Mouse (Mus musculus) limb, embryonic 13.5 days (tissue): Measurements from ENCODE around the gene Ttll13. TPM values are rescaled to one million over a fixed set of nuclear protein-coding genes. Genes with fewer than 3 reads are reported as not detected.

ENCODE experiments used
- ATAC-seq: fragments of 200-750 bp; cut with Nextera tagmentation; 2 replicates; pipeline ENCODE4 v1.8.0; 2017; ENCODE audit warnings: low read depth, moderate number of reproducible peaks, moderate TSS enrichment; ENCODE audit not compliant: low FRiP score
- H3K27ac ChIP-seq: fragments of 300-500 bp; sonication (generic); 2 replicates; pipeline ENCODE4 v1.5.1; 2015; ENCODE audit warnings: inconsistent platforms, mild to moderate bottlenecking, moderate library complexity
- H3K27me3 ChIP-seq: fragments of 300-500 bp; sonication (generic); 2 replicates; pipeline ENCODE4 v1.6.1; 2015; ENCODE audit warnings: mild to moderate bottlenecking, inconsistent platforms
- H3K36me3 ChIP-seq: fragments of 300-500 bp; sonication (generic); 2 replicates; pipeline ENCODE4 v1.6.1; 2015; ENCODE audit warnings: inconsistent platforms, mild to moderate bottlenecking, moderate library complexity
- H3K4me1 ChIP-seq: fragments of 300-500 bp; sonication (generic); 2 replicates; pipeline ENCODE4 v1.6.1; 2015; ENCODE audit warnings: inconsistent platforms
- H3K4me2 ChIP-seq: fragments of 300-500 bp; sonication (generic); replicated peaks from 2 replicates; pipeline ENCODE4 v1.6.1; 2015; ENCODE audit warnings: inconsistent platforms, mild to moderate bottlenecking, moderate library complexity
- H3K4me3 ChIP-seq: fragments of 300-500 bp; sonication (generic); 2 replicates; pipeline ENCODE4 v1.5.1; 2015; ENCODE audit warnings: moderate library complexity, mild to moderate bottlenecking, inconsistent platforms
- H3K9ac ChIP-seq: fragments of 300-500 bp; sonication (generic); 2 replicates; pipeline ENCODE4 v1.6.1; 2015; ENCODE audit warnings: mild to moderate bottlenecking, inconsistent platforms
- H3K9me3 ChIP-seq: fragments of 300-500 bp; sonication (generic); 2 replicates; pipeline ENCODE4 v1.6.1; 2016; ENCODE audit warnings: inconsistent platforms
- WGBS: fragments of 180-500 bp; shearing (Covaris S2); methylation state at CpG from one replicate; pipeline ENCODE4 v1.1.7; 2015; 5-methylcytosine and 5-hydroxymethylcytosine counted together
- polyA plus RNA-seq: library from polyadenylated mRNA; unstranded; fragments of >200 nt; fragmentation: Nextera tagmentation; extraction: Ambion mirVana; gene quantifications from 2 replicates; pipeline ENCODE4 v1.2.1, GENCODE M21; 2015

The Ttll13 gene
- polyA plus RNA-seq, 1 experiment from 2014 or later = 1.3 TPM

- WGBS = 83% methylated on average over 8 of the region's 8 CpGs
- H3K9me3 ChIP-seq = no peaks in the 10 kb centered on the region
These were observed 29.6 kb upstream of the Ttll13 start for GRCm38 (mm10) chr7:80216566-80216965.

GRCm38 (mm10) chr7:80218666-80219065 lies 27.5 kb upstream of the Ttll13 start:
- no peak for ATAC-seq

More at GRCm38 (mm10) chr7:80216566-80216965, 29.6 kb upstream of the Ttll13 start:
- H3K4me1 ChIP-seq = peaks cover 5% of the 10 kb centered on the region; the same call in 1 of the 2 replicates
- H3K27ac ChIP-seq = no peak overlapping the region
- H3K4me3 ChIP-seq = no peak overlapping the region
- no peaks in the 10 kb centered on the region for H3K27me3 ChIP-seq
- ATAC-seq = 0 out of 2 replicates have a peak, but pooled peaks have one; percentile 37
- H3K9ac ChIP-seq = no peak overlapping the region
- H3K36me3 ChIP-seq = peaks cover 81% of the 10 kb centered on the region
- no peak overlapping the region for H3K4me2 ChIP-seq

DNA sequence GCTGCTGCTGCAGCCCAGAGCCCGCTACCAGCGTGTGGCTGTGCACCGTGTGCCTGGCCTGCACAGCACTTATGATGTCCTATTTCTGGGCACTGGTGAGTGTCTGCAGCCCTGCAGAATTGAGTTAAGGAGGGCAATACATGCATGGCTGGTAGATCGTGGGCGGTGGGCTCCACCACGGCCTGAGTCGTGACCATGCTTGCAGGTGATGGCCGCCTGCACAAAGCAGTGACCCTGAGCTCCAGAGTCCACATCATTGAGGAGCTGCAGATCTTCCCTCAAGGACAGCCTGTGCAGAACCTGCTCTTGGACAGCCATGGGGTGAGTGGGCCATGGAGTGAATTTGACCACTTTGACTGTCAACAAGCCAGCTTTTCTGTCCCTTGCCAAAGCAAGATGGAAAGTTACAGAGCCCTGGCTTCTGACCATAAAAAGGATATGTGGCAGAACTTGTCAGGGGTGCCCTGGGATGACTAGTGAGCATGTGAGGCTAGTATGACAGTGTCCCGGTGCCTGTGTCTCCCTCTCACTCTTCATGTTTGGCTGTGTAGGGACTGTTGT lies 25.9 kb upstream of the Ttll13 start:
- H3K4me2 ChIP-seq = no peak overlapping the region
- ATAC-seq = no peak
- H3K4me3 ChIP-seq = no peak overlapping the region
- H3K36me3 ChIP-seq = peaks cover 92% of the 10 kb centered on the region
- no peak overlapping the region for H3K9ac ChIP-seq
- WGBS = 97% methylated on average over 9 of the region's 9 CpGs
- no peaks in the 10 kb centered on the region for H3K9me3 ChIP-seq
- no peaks in the 10 kb centered on the region for H3K27me3 ChIP-seq
- H3K27ac ChIP-seq = no peak overlapping the region
- no peaks in the 10 kb centered on the region for H3K4me1 ChIP-seq

More at GRCm38 (mm10) chr7:80218666-80219065, 27.5 kb upstream of the Ttll13 start:
- Histone ChIP-seq H3K4me1 (peaks cover 5% of the 10 kb centered on the region; the same call in 1 of the 2 replicates), H3K27me3 (no peaks in the 10 kb centered on the region), H3K36me3 (peaks cover 84% of the 10 kb centered on the region), H3K4me2 (no peak overlapping the region), H3K27ac (no peak overlapping the region), H3K9ac (no peak overlapping the region), H3K4me3 (no peak overlapping the region), H3K9me3 (no peaks in the 10 kb centered on the region)
- 93% methylated on average over 9 of the region's 9 CpGs for WGBS

DNA sequence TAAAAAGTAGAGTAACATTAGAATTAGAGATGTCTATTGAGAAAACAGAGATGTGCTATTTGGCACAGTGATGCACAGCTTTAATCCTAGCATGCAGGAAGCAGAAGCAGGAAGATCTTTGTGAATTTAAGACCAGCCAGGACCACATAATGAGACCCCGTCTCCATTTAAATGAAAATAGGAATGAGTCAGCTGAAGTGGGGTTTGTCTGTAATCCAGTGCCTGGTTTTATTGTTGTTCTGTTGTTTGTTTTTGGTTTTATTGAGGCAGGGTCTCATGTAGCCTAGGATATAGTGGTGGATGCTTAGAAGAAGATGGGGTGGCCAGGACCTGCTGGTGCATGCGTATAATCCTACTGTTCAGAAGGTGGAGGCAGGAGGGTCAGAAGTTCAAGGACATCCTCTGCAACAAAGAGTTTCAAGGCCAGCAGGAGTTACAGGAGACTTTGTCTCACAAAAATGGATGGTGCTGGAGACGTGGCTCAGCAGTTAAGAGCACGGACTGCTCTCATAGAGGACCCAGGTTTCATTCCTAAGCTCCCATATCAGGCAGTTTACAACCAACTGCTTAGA lies 24.9 kb upstream of the Ttll13 start:
- ATAC-seq = no peak
- H3K4me2 ChIP-seq = no peak overlapping the region
- no peaks in the 10 kb centered on the region for H3K9me3 ChIP-seq
- no peak overlapping the region for H3K27ac ChIP-seq
- H3K4me3 ChIP-seq = no peak overlapping the region
- peaks cover 89% of the 10 kb centered on the region for H3K36me3 ChIP-seq
- H3K9ac ChIP-seq = no peak overlapping the region
- no peaks in the 10 kb centered on the region for H3K4me1 ChIP-seq
- 91% methylated on average over 4 of the region's 4 CpGs for whole genome bisulfite sequencing
- no peaks in the 10 kb centered on the region for H3K27me3 ChIP-seq

DNA sequence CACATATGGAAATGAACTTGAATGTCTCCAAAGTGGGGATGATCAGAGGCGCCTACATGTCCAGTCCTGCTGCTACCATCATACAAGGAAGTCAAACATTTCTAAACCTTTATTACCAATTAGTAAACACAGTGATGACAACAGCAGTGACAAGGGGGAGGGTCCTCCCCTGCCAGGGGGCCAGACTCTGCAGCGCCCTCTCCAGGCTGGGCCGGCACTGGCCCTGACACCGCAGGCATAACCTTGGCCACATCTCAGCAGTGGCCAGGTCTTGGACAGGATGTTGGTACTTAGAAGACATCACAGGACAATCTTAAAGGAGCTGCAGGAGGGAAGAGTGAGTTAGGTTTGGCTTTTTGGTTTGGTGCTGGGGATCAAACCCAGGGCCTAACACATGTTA lies 19.1 kb upstream of the Ttll13 start:
- Histone ChIP-seq H3K4me1 (peaks cover 11% of the 10 kb centered on the region), H3K9me3 (no peaks in the 10 kb centered on the region), H3K9ac (no peak overlapping the region), H3K36me3 (peaks cover 58% of the 10 kb centered on the region), H3K27ac (no peak overlapping the region), H3K4me3 (no peak overlapping the region), H3K27me3 (peaks cover 3% of the 10 kb centered on the region; the same call in 1 of the 2 replicates), H3K4me2 (no peak overlapping the region)
- 95% methylated on average over 4 of the region's 4 CpGs for WGBS
- no peak for ATAC-seq

GRCm38 (mm10) chr7:80230196-80230595 lies 16.0 kb upstream of the Ttll13 start:
- peaks cover 3% of the 10 kb centered on the region; the same call in 1 of the 2 replicates for H3K27me3 ChIP-seq
- H3K4me3 ChIP-seq = no peak overlapping the region
- WGBS = 58% methylated on average over 6 of the region's 6 CpGs
- no peak overlapping the region for H3K9ac ChIP-seq
- no peaks in the 10 kb centered on the region for H3K9me3 ChIP-seq
- peaks cover 32% of the 10 kb centered on the region for H3K36me3 ChIP-seq
- peaks cover 21% of the 10 kb centered on the region for H3K4me1 ChIP-seq
- no peak overlapping the region for H3K4me2 ChIP-seq
- H3K27ac ChIP-seq = no peak overlapping the region
- no peak for ATAC-seq

GRCm38 (mm10) chr7:80231971-80232488 lies 14.1 kb upstream of the Ttll13 start:
- peak overlapping the region; percentile 91 for H3K4me2 ChIP-seq
- peak overlapping the region; percentile 69 for H3K4me3 ChIP-seq
- no peak overlapping the region; the same call in 1 of the 2 replicates for H3K27ac ChIP-seq
- H3K9ac ChIP-seq = peak overlapping the region; percentile 74
- H3K36me3 ChIP-seq = peaks cover 22% of the 10 kb centered on the region
- peaks cover 25% of the 10 kb centered on the region for H3K4me1 ChIP-seq
- H3K9me3 ChIP-seq = no peaks in the 10 kb centered on the region
- WGBS = 1% methylated on average over 29 of the region's 29 CpGs
- peaks cover 3% of the 10 kb centered on the region; the same call in 1 of the 2 replicates for H3K27me3 ChIP-seq
- peak; percentile 14; the same call in 1 of the 2 replicates for ATAC-seq

DNA sequence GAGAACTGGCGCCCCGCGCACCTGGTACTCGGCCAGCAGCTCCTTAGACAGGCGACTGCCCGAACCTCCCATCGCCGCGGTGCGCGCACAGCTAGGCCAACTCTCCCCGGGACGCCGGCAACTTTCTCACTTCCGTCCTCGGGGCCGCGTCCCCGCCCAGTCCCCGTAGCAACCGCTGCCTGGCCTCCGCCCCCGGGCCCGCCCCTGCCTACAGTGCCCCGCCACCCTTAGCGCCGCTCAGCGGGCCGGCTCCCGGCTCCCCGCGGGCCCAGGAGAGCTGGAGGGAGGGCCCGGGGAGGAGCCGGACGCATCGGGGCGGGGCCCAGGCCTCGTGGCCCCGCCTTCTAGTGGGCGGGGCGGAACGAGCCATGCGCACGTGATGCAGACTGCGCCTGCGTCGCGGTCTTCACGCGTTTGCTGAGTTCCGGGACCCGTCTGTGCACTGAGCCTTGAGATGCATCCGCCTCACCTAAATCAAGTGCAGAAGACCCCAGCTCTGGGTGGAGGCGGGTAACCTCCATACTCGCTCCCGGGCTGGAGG lies 13.6 kb upstream of the Ttll13 start, which contains the start of the genes Cib1 and Gdpgp1:
Gene Cib1, minus strand, starts transcription at position 325 of the 541 bp plus-strand sequence.
Gene Gdpgp1, plus strand, starts transcription at position 377 of the 541 bp plus-strand sequence.
- H3K36me3 ChIP-seq = peaks cover 18% of the 10 kb centered on the region
- peak; percentile 96 for ATAC-seq
- peaks cover 3% of the 10 kb centered on the region; the same call in 1 of the 2 replicates for H3K27me3 ChIP-seq
- no peak within 1 kb of the TSS; the same call in 1 of the 2 replicates for H3K27ac ChIP-seq
- under 1% methylated on average over 56 of the region's 56 CpGs for WGBS
- H3K4me2 ChIP-seq = peak within 1 kb of the TSS; percentile 91
- H3K4me1 ChIP-seq = peaks cover 25% of the 10 kb centered on the region
- no peaks in the 10 kb centered on the region for H3K9me3 ChIP-seq
- H3K9ac ChIP-seq = peak within 1 kb of the TSS; percentile 74
- peak within 1 kb of the TSS; percentile 69 for H3K4me3 ChIP-seq

DNA sequence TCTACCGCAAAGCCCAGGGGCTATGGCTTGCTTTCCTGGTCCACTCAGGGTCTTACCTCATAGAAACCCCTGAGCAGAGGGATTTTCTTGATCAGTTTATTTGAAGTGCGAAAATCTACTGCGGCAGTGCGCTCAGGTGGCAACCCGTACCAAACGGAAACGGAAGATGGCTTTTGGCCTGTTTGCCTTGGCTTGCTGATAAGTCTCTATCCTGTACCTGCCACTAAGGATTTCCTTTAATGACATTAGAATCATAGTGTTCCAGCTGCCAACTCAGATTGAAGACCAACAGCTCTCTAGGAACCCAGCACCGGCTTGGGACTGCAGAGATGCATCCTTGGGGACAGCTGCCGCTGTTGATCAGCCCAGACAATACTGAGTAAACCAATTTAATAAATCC lies 12.4 kb upstream of the Ttll13 start:
- Histone ChIP-seq H3K36me3 (peaks cover 13% of the 10 kb centered on the region), H3K27me3 (peaks cover 3% of the 10 kb centered on the region; the same call in 1 of the 2 replicates), H3K4me2 (peak overlapping the region; percentile 91), H3K27ac (no peak overlapping the region), H3K4me3 (peak overlapping the region; percentile 69), H3K9ac (peak overlapping the region; percentile 31; the same call in 1 of the 2 replicates), H3K4me1 (peaks cover 25% of the 10 kb centered on the region), H3K9me3 (no peaks in the 10 kb centered on the region)
- no peak for ATAC-seq
- 78% methylated on average over 9 of the region's 9 CpGs for WGBS

GRCm38 (mm10) chr7:80238542-80238941 lies 7.6 kb upstream of the Ttll13 start:
- Histone ChIP-seq H3K4me3 (no peak overlapping the region), H3K4me2 (no peak overlapping the region), H3K9me3 (no peaks in the 10 kb centered on the region), H3K27me3 (no peaks in the 10 kb centered on the region), H3K27ac (no peak overlapping the region), H3K9ac (no peak overlapping the region), H3K4me1 (peaks cover 9% of the 10 kb centered on the region), H3K36me3 (peaks cover 36% of the 10 kb centered on the region)
- 86% methylated on average over 10 of the region's 10 CpGs for WGBS
- no peak for ATAC-seq

DNA sequence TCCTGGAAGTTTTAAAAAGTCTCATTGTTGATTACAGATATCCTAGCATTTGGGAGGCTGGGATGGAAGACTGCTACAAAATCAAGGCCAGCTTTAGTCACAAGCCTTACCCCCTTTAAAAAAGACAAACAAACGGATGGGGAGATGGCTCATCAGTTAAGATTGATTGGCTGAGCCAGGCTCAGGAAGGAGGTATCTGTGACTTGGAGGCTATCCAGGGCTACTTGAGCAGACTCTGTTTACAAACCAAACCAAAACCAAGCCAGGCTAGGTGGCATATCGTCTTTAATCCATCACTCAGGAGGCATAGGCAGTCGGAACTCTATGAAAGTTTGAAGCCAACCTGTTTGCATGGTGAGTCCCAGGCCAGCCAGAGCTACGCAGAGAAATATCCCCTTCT lies 4.5 kb upstream of the Ttll13 start:
- Histone ChIP-seq H3K9ac (no peak overlapping the region), H3K9me3 (no peaks in the 10 kb centered on the region), H3K36me3 (peaks cover 36% of the 10 kb centered on the region), H3K4me3 (no peak overlapping the region), H3K27ac (no peak overlapping the region), H3K4me2 (no peak overlapping the region), H3K4me1 (peaks cover 3% of the 10 kb centered on the region; the same call in 1 of the 2 replicates), H3K27me3 (no peaks in the 10 kb centered on the region)
- no peak for ATAC-seq
- 81% methylated on average over 4 of the region's 4 CpGs for WGBS

GRCm38 (mm10) chr7:80244851-80245250 lies 1.3 kb upstream of the Ttll13 start:
- H3K4me3 ChIP-seq = no peak overlapping the region
- H3K9me3 ChIP-seq = no peaks in the 10 kb centered on the region
- no peak for ATAC-seq
- H3K27me3 ChIP-seq = no peaks in the 10 kb centered on the region
- H3K4me1 ChIP-seq = peaks cover 3% of the 10 kb centered on the region; the same call in 1 of the 2 replicates
- H3K9ac ChIP-seq = no peak overlapping the region
- peaks cover 17% of the 10 kb centered on the region for H3K36me3 ChIP-seq
- no peak overlapping the region for H3K27ac ChIP-seq
- WGBS = 85% methylated on average over 4 of the region's 4 CpGs
- H3K4me2 ChIP-seq = no peak overlapping the region
